8 mouse cellular contexts compared by ENCODE assay signal in genomic region chr9:10904616-10905363, GRCm38 (mm10). TPM values are rescaled to one million over a fixed set of nuclear protein-coding genes. Genes with fewer than 3 reads are reported as not detected.
A peak's percentile ranks its signal among the peaks of the same experiment; 100 is the strongest.
DNase-seq lines count a peak whose midpoint lies in the region; ATAC-seq lines count a peak whose summit lies in the region.

TSS of gene Cntn5 (minus strand) at chr9:10904775.

- peak; percentile 78 for ATAC-seq in kidney, embryonic 16.5 days (ENCODE audit: low FRiP score, low TSS enrichment)
- peak; percentile 94 for ATAC-seq in hindbrain, embryonic 15.5 days (ENCODE audit: low FRiP score, low read depth)
- no peak for ATAC-seq in limb, embryonic 15.5 days (ENCODE audit: insufficient number of reproducible peaks, low FRiP score, low TSS enrichment, low read depth)
- no peak for ATAC-seq in stomach, embryonic 14.5 days (ENCODE audit: insufficient number of reproducible peaks, insufficient read depth, low FRiP score, low read depth)

- DNase-seq in kidney, adult 8-10 months = no peak
- peak; percentile 40 for DNase-seq in embryo, embryonic 10.5 days (ENCODE audit: low spot score)
- DNase-seq in gastrocnemius, postnatal 4 days (ENCODE audit: low spot score in 2 of 2) = no peak
- no peak for DNase-seq in kidney, adult 11 months

- H3K9me3 ChIP-seq in kidney, embryonic 16.5 days (ENCODE audit: low read length) = no peaks in the 10 kb centered on the region
- no peaks in the 10 kb centered on the region for H3K9me3 ChIP-seq in hindbrain, embryonic 15.5 days
- H3K9me3 ChIP-seq in limb, embryonic 15.5 days = no peaks in the 10 kb centered on the region
- H3K9me3 ChIP-seq in stomach, embryonic 14.5 days (ENCODE audit: control insufficient read depth, low read depth, low read length) = no peaks in the 10 kb centered on the region

- peaks cover 5% of the 10 kb centered on the region for H3K27me3 ChIP-seq in kidney, embryonic 16.5 days (ENCODE audit: insufficient read depth, low read length)
- no peaks in the 10 kb centered on the region for H3K27me3 ChIP-seq in hindbrain, embryonic 15.5 days
- H3K27me3 ChIP-seq in limb, embryonic 15.5 days = peaks cover 13% of the 10 kb centered on the region; the same call in 1 of the 2 replicates
- H3K27me3 ChIP-seq in stomach, embryonic 14.5 days (ENCODE audit: control insufficient read depth, insufficient read depth, low read length) = peaks cover 3% of the 10 kb centered on the region; the same call in 1 of the 2 replicates

- peak within 1 kb of the TSS; percentile 61 for H3K4me2 ChIP-seq in kidney, embryonic 16.5 days (replicated peaks; ENCODE audit: low read depth, low read length)
- H3K4me2 ChIP-seq in hindbrain, embryonic 15.5 days = peak within 1 kb of the TSS; percentile 71
- H3K4me2 ChIP-seq in limb, embryonic 15.5 days = peak within 1 kb of the TSS; percentile 56
- H3K4me2 ChIP-seq in stomach, embryonic 14.5 days (replicated peaks; ENCODE audit: low read depth, low read length) = peak within 1 kb of the TSS; percentile 53

- no peak within 1 kb of the TSS for H3K27ac ChIP-seq in kidney, embryonic 16.5 days (ENCODE audit: low read length)
- peak within 1 kb of the TSS; percentile 71 for H3K27ac ChIP-seq in hindbrain, embryonic 15.5 days (replicated peaks)
- H3K27ac ChIP-seq in limb, embryonic 15.5 days = no peak within 1 kb of the TSS
- no peak within 1 kb of the TSS for H3K27ac ChIP-seq in stomach, embryonic 14.5 days (ENCODE audit: low read length)

- H3K9ac ChIP-seq in kidney, embryonic 16.5 days (replicated peaks; ENCODE audit: low read length) = no peak within 1 kb of the TSS; the same call in 1 of the 2 replicates
- H3K9ac ChIP-seq in hindbrain, embryonic 15.5 days = peak within 1 kb of the TSS; percentile 59
- no peak within 1 kb of the TSS for H3K9ac ChIP-seq in limb, embryonic 15.5 days
- no peak within 1 kb of the TSS for H3K9ac ChIP-seq in stomach, embryonic 14.5 days (replicated peaks; ENCODE audit: low read depth, low read length)

- no peaks in the 10 kb centered on the region for H3K36me3 ChIP-seq in kidney, embryonic 16.5 days (ENCODE audit: insufficient read depth, low read length)
- H3K36me3 ChIP-seq in hindbrain, embryonic 15.5 days = no peaks in the 10 kb centered on the region
- no peaks in the 10 kb centered on the region for H3K36me3 ChIP-seq in limb, embryonic 15.5 days
- H3K36me3 ChIP-seq in stomach, embryonic 14.5 days (ENCODE audit: control insufficient read depth, insufficient read depth, low read length) = no peaks in the 10 kb centered on the region

- peak within 1 kb of the TSS; percentile 36 for H3K4me3 ChIP-seq in kidney, embryonic 16.5 days (ENCODE audit: low read length)
- H3K4me3 ChIP-seq in hindbrain, embryonic 15.5 days = peak within 1 kb of the TSS; percentile 55
- peak within 1 kb of the TSS; percentile 32 for H3K4me3 ChIP-seq in limb, embryonic 15.5 days
- H3K4me3 ChIP-seq in stomach, embryonic 14.5 days (ENCODE audit: low read depth, low read length) = peak within 1 kb of the TSS; percentile 12; the same call in 1 of the 2 replicates

- 4% methylated on average over 14 of the region's 28 CpGs for WGBS in kidney, embryonic 16.5 days
- 2% methylated on average over 28 of the region's 28 CpGs for WGBS in hindbrain, embryonic 15.5 days
- WGBS in limb, embryonic 15.5 days = 2% methylated on average over 28 of the region's 28 CpGs
- WGBS in stomach, embryonic 14.5 days = 6% methylated on average over 28 of the region's 28 CpGs

- H3K4me1 ChIP-seq in kidney, embryonic 16.5 days (ENCODE audit: insufficient read depth, low read length) = 0 out of 2 replicates have a peak, but pooled peaks cover 3% of the 10 kb centered on the region
- H3K4me1 ChIP-seq in hindbrain, embryonic 15.5 days (replicated peaks) = peaks cover 15% of the 10 kb centered on the region
- H3K4me1 ChIP-seq in limb, embryonic 15.5 days = peaks cover 12% of the 10 kb centered on the region
- 0 out of 2 replicates have a peak, but pooled peaks cover 2% of the 10 kb centered on the region for H3K4me1 ChIP-seq in stomach, embryonic 14.5 days (ENCODE audit: control insufficient read depth, insufficient read depth, low read length)

RNA-seq across cellular contexts. Expression of gene Cntn5, which starts in this region (rescaled TPM):
- 0.31 and 0.45 TPM in 2 replicates for polyA plus RNA-seq in kidney, embryonic 16.5 days (2015; fragmentation: Nextera tagmentation; extraction: Ambion mirVana)
- polyA plus RNA-seq in hindbrain, embryonic 15.5 days (2015; fragmentation: Nextera tagmentation; extraction: Ambion mirVana) = 16.0 and 22.5 TPM in 2 replicates
- 1.4 and 1.5 TPM in 2 replicates for polyA plus RNA-seq in limb, embryonic 15.5 days (2015; fragmentation: Nextera tagmentation; extraction: Ambion mirVana)
- 0.14 and 0.20 TPM in 2 replicates for polyA plus RNA-seq in stomach, embryonic 14.5 days (2014; fragmentation: Nextera tagmentation; extraction: Ambion mirVana)
- total RNA-seq in gastrocnemius, postnatal 4 days (2021) = not detected

Comparison
In these comparisons a context has a peak if more than half of its experiments do, and no peak if none do; other contexts are left out.
1. Peak in ATAC-seq, H3K4me3 ChIP-seq and H3K4me2 ChIP-seq in kidney, embryonic 16.5 days; RNA of the gene not detected or under 1 TPM.